Mouse (Mus musculus): ENCODE data around the gene Ssh2. TPM values are rescaled to one million over a fixed set of nuclear protein-coding genes. Genes with fewer than 3 reads are reported as not detected.

Ssh2 gene
- polyA plus RNA-seq, 1 experiment from 2014 or later: 8.1 TPM

GRCm38 (mm10) chr11:77499354-77499753 lies 283.3 kb downstream of the Ssh2 start:
- no peaks in the 10 kb centered on the region for H3K9me3 ChIP-seq (replicated peaks)
- no peak overlapping the region for H3K4me3 ChIP-seq (replicated peaks)
- H3K9ac ChIP-seq: no peak overlapping the region
- peaks cover 54% of the 10 kb centered on the region for H3K36me3 ChIP-seq
- no peak overlapping the region for H3K27ac ChIP-seq
- WGBS: 89% methylated on average over 7 of the region's 7 CpGs
- no peaks in the 10 kb centered on the region for H3K27me3 ChIP-seq
- H3K4me1 ChIP-seq: peaks cover 65% of the 10 kb centered on the region
- H3K4me2 ChIP-seq: no peak overlapping the region
- ATAC-seq (replicated peaks; ENCODE audit: low FRiP score): no peak

- peak overlapping the region; percentile 23; the same call in 1 of the 2 replicates for H3K27ac ChIP-seq
- no peaks in the 10 kb centered on the region for H3K9me3 ChIP-seq (replicated peaks)
- H3K4me1 ChIP-seq: peaks cover 52% of the 10 kb centered on the region
- H3K36me3 ChIP-seq: peaks cover 67% of the 10 kb centered on the region
- no peak overlapping the region for H3K4me3 ChIP-seq (replicated peaks)
- H3K9ac ChIP-seq: no peak overlapping the region
- no peaks in the 10 kb centered on the region for H3K27me3 ChIP-seq
- H3K4me2 ChIP-seq: no peak overlapping the region
- WGBS: 80% methylated on average over 17 of the region's 17 CpGs
- ATAC-seq (replicated peaks; ENCODE audit: low FRiP score): no peak
Measured at GRCm38 (mm10) chr11:77500361-77501325, 284.6 kb downstream of the Ssh2 start.

- no peak for ATAC-seq (replicated peaks; ENCODE audit: low FRiP score)
- peaks cover 72% of the 10 kb centered on the region for H3K36me3 ChIP-seq
- H3K27ac ChIP-seq: 0 out of 2 replicates have a peak overlapping the region, but pooled peaks have one; percentile 23
- peaks cover 44% of the 10 kb centered on the region for H3K4me1 ChIP-seq
- 35% methylated on average over 5 of the region's 5 CpGs for WGBS
- no peak overlapping the region for H3K4me3 ChIP-seq (replicated peaks)
- no peak overlapping the region for H3K9ac ChIP-seq
- H3K9me3 ChIP-seq (replicated peaks): no peaks in the 10 kb centered on the region
- no peaks in the 10 kb centered on the region for H3K27me3 ChIP-seq
- no peak overlapping the region for H3K4me2 ChIP-seq
Measured at GRCm38 (mm10) chr11:77501392-77501791, 285.3 kb downstream of the Ssh2 start.

- no peaks in the 10 kb centered on the region for H3K27me3 ChIP-seq
- no peak overlapping the region for H3K27ac ChIP-seq
- WGBS: 93% methylated on average over 4 of the region's 4 CpGs
- H3K4me1 ChIP-seq: peaks cover 41% of the 10 kb centered on the region
- no peak overlapping the region for H3K4me2 ChIP-seq
- no peak for ATAC-seq (replicated peaks; ENCODE audit: low FRiP score)
- no peaks in the 10 kb centered on the region for H3K9me3 ChIP-seq (replicated peaks)
- H3K36me3 ChIP-seq: peaks cover 77% of the 10 kb centered on the region
- no peak overlapping the region for H3K9ac ChIP-seq
- no peak overlapping the region for H3K4me3 ChIP-seq (replicated peaks)
Measured at GRCm38 (mm10) chr11:77501971-77502370, 285.9 kb downstream of the Ssh2 start.

- H3K4me3 ChIP-seq (replicated peaks): no peak overlapping the region
- WGBS: 76% methylated on average over 6 of the region's 6 CpGs
- no peak overlapping the region for H3K4me2 ChIP-seq
- ATAC-seq (replicated peaks; ENCODE audit: low FRiP score): no peak
- H3K4me1 ChIP-seq: peaks cover 35% of the 10 kb centered on the region
- peaks cover 83% of the 10 kb centered on the region for H3K36me3 ChIP-seq
- no peak overlapping the region for H3K27ac ChIP-seq
- H3K27me3 ChIP-seq: no peaks in the 10 kb centered on the region
- H3K9ac ChIP-seq: no peak overlapping the region
- H3K9me3 ChIP-seq (replicated peaks): no peaks in the 10 kb centered on the region
Measured at GRCm38 (mm10) chr11:77502481-77502880, 286.4 kb downstream of the Ssh2 start.

GRCm38 (mm10) chr11:77503511-77503910 lies 287.4 kb downstream of the Ssh2 start:
- H3K27me3 ChIP-seq: no peaks in the 10 kb centered on the region
- H3K9me3 ChIP-seq (replicated peaks): no peaks in the 10 kb centered on the region
- no peak for ATAC-seq (replicated peaks; ENCODE audit: low FRiP score)
- H3K27ac ChIP-seq: no peak overlapping the region
- H3K4me3 ChIP-seq (replicated peaks): no peak overlapping the region
- peaks cover 88% of the 10 kb centered on the region for H3K36me3 ChIP-seq
- H3K4me2 ChIP-seq: no peak overlapping the region
- peaks cover 30% of the 10 kb centered on the region for H3K4me1 ChIP-seq
- no peak overlapping the region for H3K9ac ChIP-seq
- 64% methylated on average over 3 of the region's 3 CpGs for WGBS

GRCm38 (mm10) chr11:77504377-77504776 lies 288.3 kb downstream of the Ssh2 start:
- Histone ChIP-seq H3K4me3 (replicated peaks) (no peak overlapping the region), H3K4me2 (no peak overlapping the region), H3K9me3 (replicated peaks) (no peaks in the 10 kb centered on the region), H3K27ac (no peak overlapping the region), H3K36me3 (peaks cover 92% of the 10 kb centered on the region), H3K27me3 (no peaks in the 10 kb centered on the region), H3K9ac (no peak overlapping the region), H3K4me1 (peaks cover 34% of the 10 kb centered on the region)
- ATAC-seq (replicated peaks; ENCODE audit: low FRiP score): no peak
- 95% methylated on average over 19 of the region's 19 CpGs for WGBS

GRCm38 (mm10) chr11:77505291-77505980 lies 289.3 kb downstream of the Ssh2 start:
- 86% methylated on average over 22 of the region's 22 CpGs for WGBS
- Histone ChIP-seq H3K9me3 (replicated peaks) (no peaks in the 10 kb centered on the region), H3K36me3 (peaks cover 85% of the 10 kb centered on the region), H3K9ac (no peak overlapping the region), H3K4me3 (replicated peaks) (no peak overlapping the region), H3K4me1 (peaks cover 40% of the 10 kb centered on the region), H3K27me3 (no peaks in the 10 kb centered on the region), H3K4me2 (no peak overlapping the region), H3K27ac (no peak overlapping the region)
- ATAC-seq (replicated peaks; ENCODE audit: low FRiP score): no peak

- Histone ChIP-seq H3K4me2 (no peak overlapping the region), H3K27ac (no peak overlapping the region), H3K4me3 (replicated peaks) (no peak overlapping the region), H3K4me1 (peaks cover 33% of the 10 kb centered on the region), H3K36me3 (peaks cover 79% of the 10 kb centered on the region), H3K9me3 (replicated peaks) (no peaks in the 10 kb centered on the region), H3K27me3 (no peaks in the 10 kb centered on the region), H3K9ac (no peak overlapping the region)
- WGBS: 84% methylated on average over 14 of the region's 14 CpGs
- ATAC-seq (replicated peaks; ENCODE audit: low FRiP score): no peak
Measured at GRCm38 (mm10) chr11:77506273-77506672, 290.2 kb downstream of the Ssh2 start.

- no peak overlapping the region for H3K9ac ChIP-seq
- peaks cover 73% of the 10 kb centered on the region for H3K36me3 ChIP-seq
- H3K27ac ChIP-seq: no peak overlapping the region
- no peak overlapping the region for H3K4me2 ChIP-seq
- ATAC-seq (replicated peaks; ENCODE audit: low FRiP score): no peak
- H3K9me3 ChIP-seq (replicated peaks): no peaks in the 10 kb centered on the region
- 80% methylated on average over 6 of the region's 6 CpGs for WGBS
- no peak overlapping the region for H3K4me3 ChIP-seq (replicated peaks)
- H3K27me3 ChIP-seq: no peaks in the 10 kb centered on the region
- H3K4me1 ChIP-seq: peaks cover 34% of the 10 kb centered on the region
Measured at GRCm38 (mm10) chr11:77506941-77507340, 290.9 kb downstream of the Ssh2 start.

- ATAC-seq (replicated peaks; ENCODE audit: low FRiP score): no peak
- Histone ChIP-seq H3K9me3 (replicated peaks) (no peaks in the 10 kb centered on the region), H3K27me3 (no peaks in the 10 kb centered on the region), H3K4me1 (peaks cover 37% of the 10 kb centered on the region), H3K4me3 (replicated peaks) (no peak overlapping the region), H3K4me2 (no peak overlapping the region), H3K9ac (no peak overlapping the region), H3K27ac (peak overlapping the region; percentile 20; the same call in 1 of the 2 replicates), H3K36me3 (peaks cover 68% of the 10 kb centered on the region)
- 70% methylated on average over 4 of the region's 4 CpGs for WGBS
Measured at GRCm38 (mm10) chr11:77507426-77507825, 291.3 kb downstream of the Ssh2 start.

Data from kidney, embryonic 15.5 days (tissue).